Mouse (Mus musculus) retina, postnatal 7 days (tissue): Measurements from ENCODE around the gene Il1rl1.

Experiments
- DNase-seq: peaks from one replicate; pipeline ENCODE4 v3.0.0-alpha.2; 2012; ENCODE audit warnings: low read depth, low spot score

Gene Il1rl1

DNA sequence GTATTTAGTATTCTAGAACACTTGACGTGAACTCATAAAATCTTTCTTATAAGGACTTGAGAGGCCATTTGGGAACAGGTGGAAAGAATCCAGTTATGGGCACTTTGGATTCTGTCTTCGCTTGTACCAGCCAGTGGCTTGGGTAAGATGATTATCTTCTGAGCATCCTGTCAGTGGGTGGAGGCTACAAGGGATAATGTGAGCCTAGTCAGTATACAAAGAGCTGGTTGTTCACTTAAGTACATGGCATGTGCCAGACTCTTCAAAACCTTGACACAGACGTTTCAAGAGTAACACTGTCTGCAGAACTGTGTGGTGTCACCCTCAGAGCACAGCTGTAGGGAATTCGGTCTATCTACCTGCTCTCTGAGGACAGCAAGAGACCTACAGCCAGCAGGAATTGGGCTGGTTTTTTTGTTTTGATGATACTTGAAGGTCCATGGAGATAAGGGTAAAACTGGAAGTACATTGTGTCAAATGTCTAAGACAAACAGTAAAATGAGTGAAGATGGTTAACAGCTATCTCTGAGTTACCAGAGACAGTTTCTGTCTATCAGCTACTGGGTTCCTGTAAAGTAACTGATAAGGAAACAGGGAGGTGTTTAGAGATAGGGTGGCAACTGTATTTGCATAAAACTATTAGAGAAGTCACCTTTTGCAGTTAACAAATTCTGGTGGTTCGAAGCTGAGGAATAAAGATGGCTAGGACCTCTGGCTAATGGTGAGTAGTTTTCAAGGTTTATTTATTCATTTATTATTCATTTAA is at the start of gene Il1rl1:
Gene Il1rl1, plus strand, starts transcription at position 661 of the 766 bp plus-strand sequence.
- no peak for DNase-seq

GRCm38 (mm10) chr1:40380111-40380510 is 49.3 kb upstream of the Il1rl1 start:
- DNase-seq, result peak; percentile 21

DNA sequence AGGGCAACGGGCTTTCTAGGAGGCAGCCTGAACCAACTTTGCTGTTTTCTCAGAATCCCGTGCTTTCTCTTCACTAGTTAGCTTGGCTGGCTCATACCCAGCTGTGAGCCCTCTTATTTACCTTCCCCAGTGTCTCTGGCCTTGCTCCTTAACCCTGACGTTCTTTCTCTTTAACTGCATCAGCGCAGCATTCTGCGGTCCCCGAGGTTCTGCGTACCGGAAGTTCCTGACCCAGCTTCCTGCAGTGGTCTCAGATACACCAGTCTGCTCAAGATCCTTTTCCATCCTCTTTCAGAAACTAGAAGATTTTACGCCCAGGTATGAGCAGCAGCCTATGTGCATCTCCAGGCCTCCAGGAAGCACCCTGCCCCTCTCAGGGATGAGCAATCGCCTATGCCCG is 48.4 kb upstream of the Il1rl1 start:
- no peak for DNase-seq

DNA sequence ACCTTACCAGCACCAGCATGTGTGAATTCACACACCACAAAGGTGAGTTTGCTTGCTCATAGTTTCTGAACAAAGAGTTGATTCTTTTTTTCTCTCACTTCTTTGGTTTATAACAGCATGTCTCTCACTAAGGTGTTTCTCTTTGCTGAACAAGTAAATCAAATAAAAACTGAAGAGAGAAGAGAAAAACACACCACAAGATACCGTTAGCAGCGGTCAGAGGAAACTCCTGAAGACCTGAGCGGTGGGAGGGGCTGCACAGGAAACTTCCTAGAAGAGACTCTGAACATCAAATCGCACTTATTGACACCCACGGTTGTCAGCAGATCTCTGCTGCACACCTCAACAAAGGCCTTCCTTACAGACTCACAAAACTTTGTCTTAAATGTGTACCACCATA is 46.5 kb upstream of the Il1rl1 start:
- no peak for DNase-seq

DNA sequence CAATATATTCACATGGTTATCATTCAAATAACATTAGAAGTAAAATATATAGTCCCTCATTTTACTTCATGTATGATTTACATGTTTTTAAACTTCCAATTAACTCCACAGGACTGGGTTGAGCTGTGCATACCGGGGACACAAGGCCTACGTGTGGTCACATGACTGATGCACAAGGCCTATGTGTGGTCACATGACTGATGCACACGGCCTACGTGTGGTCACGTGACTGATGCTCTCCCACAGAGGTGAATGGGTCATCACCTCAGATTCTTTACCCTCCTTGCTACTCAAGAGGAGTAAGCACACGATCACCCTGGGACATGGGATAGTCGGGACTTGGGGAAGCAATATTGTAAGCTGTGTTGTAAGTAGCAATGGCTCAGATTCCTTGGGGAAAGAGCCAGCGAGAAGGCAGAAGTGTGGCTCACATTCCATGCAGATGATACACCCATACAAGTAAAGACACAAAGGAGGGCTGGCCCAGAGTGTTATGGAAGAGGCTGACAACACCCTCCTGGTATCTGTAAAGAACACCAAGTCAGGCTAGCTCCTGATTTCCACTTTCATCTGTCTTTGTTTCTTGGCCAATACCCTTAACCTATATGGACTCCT is 44.3 kb upstream of the Il1rl1 start:
- no peak for DNase-seq

GRCm38 (mm10) chr1:40391374-40391773 is 38.0 kb upstream of the Il1rl1 start:
- DNase-seq, result no peak

DNA sequence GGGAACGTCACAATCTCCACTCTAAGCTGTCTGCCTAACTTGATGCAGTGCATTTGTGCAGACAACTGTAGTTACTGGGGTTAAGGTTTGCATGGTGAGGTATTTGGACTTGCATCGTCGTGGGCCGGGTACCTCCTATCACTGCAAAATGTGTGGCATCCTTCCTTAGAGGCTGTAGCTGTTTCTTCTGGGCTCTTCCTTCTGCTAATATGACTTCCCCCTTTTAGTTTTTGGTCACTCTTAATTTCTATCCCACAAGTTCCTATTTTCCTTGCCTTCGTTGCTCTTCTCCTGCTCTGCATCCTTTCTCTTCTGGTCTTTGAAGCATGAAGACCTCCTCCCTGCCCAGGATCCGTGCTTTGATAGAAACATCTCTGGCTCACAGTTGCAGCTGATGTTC is 36.8 kb upstream of the Il1rl1 start:
- no peak for DNase-seq

GRCm38 (mm10) chr1:40393214-40393613 is 36.2 kb upstream of the Il1rl1 start:
- DNase-seq, result no peak

DNA sequence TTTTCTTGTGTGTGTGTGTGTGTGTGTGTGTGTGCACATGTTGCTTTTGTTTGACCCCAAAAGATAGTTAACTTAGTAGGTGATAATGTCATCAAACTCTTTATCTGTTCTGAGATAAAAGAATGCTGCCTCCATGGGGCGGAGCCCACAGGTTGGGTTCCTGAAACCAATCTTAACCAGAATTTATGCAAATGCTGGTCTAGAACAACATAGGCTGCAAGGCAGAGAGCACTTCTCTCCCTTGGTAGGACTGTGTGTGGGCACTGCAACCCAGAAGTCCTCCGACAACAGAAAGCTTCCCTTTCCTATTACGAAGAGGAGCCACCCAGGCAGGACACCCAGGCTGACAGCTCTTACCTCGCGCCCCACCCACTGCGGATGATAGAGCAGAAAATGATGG is 29.7 kb upstream of the Il1rl1 start:
- DNase-seq, result no peak

DNA sequence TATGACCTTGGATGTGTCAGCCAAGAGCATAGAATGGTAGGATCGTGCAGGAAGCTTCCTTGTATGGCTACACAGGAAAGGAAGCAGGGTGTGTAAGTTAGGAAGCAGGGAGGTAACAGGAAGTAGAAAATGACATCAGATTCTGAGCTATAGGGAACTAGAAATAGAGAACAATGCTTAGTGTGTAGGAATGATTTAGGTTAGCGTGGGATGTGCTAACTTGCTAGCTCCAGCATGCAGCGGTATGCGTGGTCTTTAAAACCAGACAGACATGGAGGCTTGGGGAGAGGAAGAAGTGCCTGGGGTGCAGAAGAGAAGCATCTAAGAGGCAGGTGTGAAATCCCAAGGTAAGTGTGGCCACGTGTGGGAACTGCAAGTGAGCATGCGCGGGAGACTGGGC is 24.7 kb upstream of the Il1rl1 start:
- no peak for DNase-seq

- no peak for DNase-seq
Observed at GRCm38 (mm10) chr1:40409882-40410281, 19.5 kb upstream of the Il1rl1 start.

- DNase-seq, result no peak
Observed at GRCm38 (mm10) chr1:40413039-40413438, 16.3 kb upstream of the Il1rl1 start.

DNA sequence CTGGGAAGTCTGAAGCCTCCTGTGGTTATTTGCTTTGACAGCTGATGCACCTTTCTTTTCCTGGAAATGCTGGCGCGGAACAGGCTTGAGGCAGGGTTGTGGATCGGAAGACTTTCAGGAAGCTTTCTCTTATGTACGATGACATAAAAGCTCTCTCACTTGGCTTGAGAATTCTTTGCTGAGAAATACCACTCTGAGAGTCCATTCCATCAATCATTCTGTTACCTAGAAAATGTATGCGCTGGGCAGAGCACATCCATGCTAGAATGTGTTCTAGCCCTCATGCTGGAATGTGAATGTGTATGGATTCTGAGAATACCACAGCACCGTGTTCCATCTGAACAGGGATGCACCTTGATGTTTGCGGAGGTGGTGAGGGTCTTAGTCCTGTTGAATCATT is 15.1 kb upstream of the Il1rl1 start:
- DNase-seq, result no peak

- no peak for DNase-seq
Observed at GRCm38 (mm10) chr1:40414863-40415656, 14.3 kb upstream of the Il1rl1 start.

- DNase-seq, result no peak
Observed at GRCm38 (mm10) chr1:40417034-40417433, 12.3 kb upstream of the Il1rl1 start.

- no peak for DNase-seq
Observed at GRCm38 (mm10) chr1:40418512-40418911, 10.9 kb upstream of the Il1rl1 start.

DNA sequence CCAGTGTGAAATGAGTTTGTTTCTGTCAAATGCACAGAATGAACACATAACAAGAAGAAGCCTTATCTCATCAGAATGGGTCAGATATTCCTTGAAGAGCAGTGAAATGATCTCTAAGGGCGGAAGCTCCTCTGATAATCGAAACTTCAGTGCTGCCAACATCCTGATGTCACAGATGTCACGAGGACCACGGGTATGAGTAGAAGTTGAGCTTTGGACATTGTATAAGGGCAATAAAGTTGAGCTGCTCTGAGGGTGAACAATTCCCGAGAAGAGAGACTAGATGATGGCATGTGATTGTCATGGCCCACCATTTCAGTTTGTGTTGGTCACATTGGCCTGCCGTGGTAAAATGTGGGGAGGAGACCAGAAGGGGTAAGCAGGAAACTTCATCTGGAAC is 5.5 kb upstream of the Il1rl1 start:
- no peak for DNase-seq

GRCm38 (mm10) chr1:40427270-40427669 is 2.1 kb upstream of the Il1rl1 start:
- no peak for DNase-seq

GRCm38 (mm10) chr1:40427901-40428300 is 1.5 kb upstream of the Il1rl1 start:
- no peak for DNase-seq

DNA sequence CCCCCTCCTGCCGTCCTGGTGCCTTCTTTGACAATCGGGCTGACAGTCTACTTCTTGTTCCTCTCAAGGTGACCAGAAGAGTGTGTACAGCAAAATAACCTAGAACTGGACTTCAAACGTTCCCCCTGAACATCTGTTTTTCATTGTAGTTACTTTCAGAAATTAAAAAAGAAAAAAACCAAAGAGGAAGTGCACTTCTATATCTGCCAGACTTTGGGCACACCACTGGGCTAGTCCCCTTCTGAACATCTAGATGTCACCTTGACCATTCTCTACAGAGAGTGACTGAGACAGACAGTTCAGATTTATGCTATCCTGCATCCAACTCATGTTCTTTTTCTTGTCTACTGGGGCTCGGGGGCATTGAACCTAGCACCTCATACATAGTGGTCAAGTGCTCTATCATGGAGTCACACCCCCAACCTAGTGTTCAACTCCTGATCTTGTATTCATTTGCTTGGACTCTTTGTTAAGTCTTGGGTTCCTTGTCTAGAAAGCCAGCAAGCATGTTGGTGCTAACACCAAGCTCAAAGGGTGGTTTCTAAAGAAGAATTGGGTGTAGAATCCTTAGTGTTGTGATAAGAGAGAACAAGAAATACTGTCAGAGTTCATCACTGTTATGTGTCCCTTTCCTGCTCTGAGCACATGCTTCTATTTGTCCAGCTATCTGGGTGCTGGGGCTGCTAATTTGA is 919 bp downstream of the Il1rl1 start:
- DNase-seq, result no peak

- DNase-seq, result no peak
Observed at GRCm38 (mm10) chr1:40432169-40432568, 2.8 kb downstream of the Il1rl1 start.

DNA sequence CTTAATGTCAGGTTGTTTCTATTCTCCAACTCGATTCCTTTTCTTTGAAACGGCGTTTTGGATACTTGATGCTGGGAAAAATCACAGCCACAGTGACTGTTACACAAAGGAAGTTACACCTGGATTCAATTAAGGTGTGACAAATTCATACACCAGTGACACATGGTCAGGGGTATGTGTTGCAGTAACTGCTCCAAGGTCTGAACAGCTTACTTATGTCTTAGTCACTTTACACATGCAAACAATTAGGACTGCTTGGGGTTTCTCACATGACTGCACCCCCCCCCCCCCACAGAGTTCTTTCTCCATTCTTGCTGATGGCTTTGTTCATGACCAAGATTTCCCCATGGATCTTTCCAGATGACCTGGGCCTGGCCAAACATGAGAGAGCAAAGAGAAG is 6.6 kb downstream of the Il1rl1 start:
- DNase-seq, result no peak
